Mouse (Mus musculus) stomach, embryonic 15.5 days (tissue): ENCODE data around the gene Plscr3. TPM values are rescaled to one million over a fixed set of nuclear protein-coding genes. Genes with fewer than 3 reads are reported as not detected.
A peak's percentile ranks its signal among the peaks of the same experiment; 100 is the strongest.

ENCODE experiments used
- ATAC-seq: fragments of 200-750 bp; cut with Nextera tagmentation; 2 replicates; pipeline ENCODE4 v1.8.0; 2017; ENCODE audit warnings: low read depth, moderate number of reproducible peaks, moderate TSS enrichment; ENCODE audit not compliant: insufficient read depth, low FRiP score
- H3K27ac ChIP-seq: fragments of 300-500 bp; sonication (generic); 2 replicates; pipeline ENCODE4 v1.5.1; 2015; ENCODE audit warnings: mild to moderate bottlenecking, inconsistent platforms
- H3K27me3 ChIP-seq: fragments of 300-500 bp; sonication (generic); replicated peaks from 2 replicates; pipeline ENCODE4 v1.6.1; 2015; ENCODE audit warnings: inconsistent platforms
- H3K36me3 ChIP-seq: fragments of 300-500 bp; sonication (generic); 2 replicates; pipeline ENCODE4 v1.6.1; 2015; ENCODE audit warnings: inconsistent platforms
- H3K4me1 ChIP-seq: fragments of 300-500 bp; sonication (generic); 2 replicates; pipeline ENCODE4 v1.6.1; 2015; ENCODE audit warnings: inconsistent platforms
- H3K4me2 ChIP-seq: fragments of 300-500 bp; sonication (generic); 2 replicates; pipeline ENCODE4 v1.6.1; 2015; ENCODE audit warnings: mild to moderate bottlenecking, inconsistent platforms
- H3K4me3 ChIP-seq: fragments of 300-500 bp; sonication (generic); replicated peaks from 2 replicates; pipeline ENCODE4 v1.5.1; 2015; ENCODE audit warnings: inconsistent platforms
- H3K9ac ChIP-seq: fragments of 300-500 bp; sonication (generic); 2 replicates; pipeline ENCODE4 v1.6.1; 2015; ENCODE audit warnings: inconsistent platforms
- H3K9me3 ChIP-seq: fragments of 300-500 bp; sonication (generic); 2 replicates; pipeline ENCODE4 v1.6.1; 2016; ENCODE audit warnings: inconsistent platforms
- WGBS: fragments of 180-500 bp; shearing (Covaris S2); methylation state at CpG from one replicate; pipeline ENCODE4 v1.1.7; 2015; 5-methylcytosine and 5-hydroxymethylcytosine counted together
- polyA plus RNA-seq: library from polyadenylated mRNA; unstranded; fragments of >200 nt; fragmentation: Nextera tagmentation; extraction: Ambion mirVana; gene quantifications from 2 replicates; pipeline ENCODE4 v1.2.1, GENCODE M21; 2015

Gene Plscr3
- polyA plus RNA-seq, 1 experiment from 2014 or later: 80.8 TPM

DNA sequence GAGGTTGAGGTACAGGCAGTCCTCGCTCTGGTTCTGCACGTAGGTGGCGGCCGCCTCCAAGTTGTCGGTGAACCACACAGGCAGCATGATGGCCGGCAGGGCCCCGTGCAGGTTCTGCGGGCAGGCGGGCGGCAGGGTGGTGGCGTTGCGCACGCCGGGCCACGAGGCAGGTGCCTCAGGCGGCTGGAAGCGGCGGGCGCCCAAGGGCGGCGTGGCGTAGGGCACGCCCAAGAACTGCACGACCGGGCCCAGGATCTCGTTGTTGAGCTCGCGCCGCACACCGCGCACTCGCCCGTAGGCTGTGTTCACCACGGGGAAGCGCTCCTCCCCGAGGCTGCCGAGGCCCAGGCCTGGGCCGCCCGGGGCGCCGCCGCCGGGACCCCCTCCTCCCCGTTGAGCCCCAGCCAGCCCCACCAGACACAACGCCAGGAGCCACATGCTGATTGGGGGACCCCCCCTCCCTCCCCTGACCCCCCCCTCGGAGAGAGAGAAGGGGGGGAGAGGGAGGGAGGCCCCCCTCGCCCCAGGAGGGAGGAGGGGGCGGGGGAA, 12.1 kb upstream of the Plscr3 start:
- 8% methylated on average over 42 of the region's 48 CpGs for WGBS
- H3K4me3 ChIP-seq: peak overlapping the region; percentile 41
- H3K9me3 ChIP-seq: no peaks in the 10 kb centered on the region
- no peaks in the 10 kb centered on the region for H3K36me3 ChIP-seq
- no peak overlapping the region for H3K27ac ChIP-seq
- H3K9ac ChIP-seq: 0 out of 2 replicates have a peak overlapping the region, but pooled peaks have one; percentile 0
- H3K4me1 ChIP-seq: peaks cover 36% of the 10 kb centered on the region
- H3K4me2 ChIP-seq: peak overlapping the region; percentile 91
- ATAC-seq: no peak
- peaks cover 3% of the 10 kb centered on the region; the same call in 1 of the 2 replicates for H3K27me3 ChIP-seq

DNA sequence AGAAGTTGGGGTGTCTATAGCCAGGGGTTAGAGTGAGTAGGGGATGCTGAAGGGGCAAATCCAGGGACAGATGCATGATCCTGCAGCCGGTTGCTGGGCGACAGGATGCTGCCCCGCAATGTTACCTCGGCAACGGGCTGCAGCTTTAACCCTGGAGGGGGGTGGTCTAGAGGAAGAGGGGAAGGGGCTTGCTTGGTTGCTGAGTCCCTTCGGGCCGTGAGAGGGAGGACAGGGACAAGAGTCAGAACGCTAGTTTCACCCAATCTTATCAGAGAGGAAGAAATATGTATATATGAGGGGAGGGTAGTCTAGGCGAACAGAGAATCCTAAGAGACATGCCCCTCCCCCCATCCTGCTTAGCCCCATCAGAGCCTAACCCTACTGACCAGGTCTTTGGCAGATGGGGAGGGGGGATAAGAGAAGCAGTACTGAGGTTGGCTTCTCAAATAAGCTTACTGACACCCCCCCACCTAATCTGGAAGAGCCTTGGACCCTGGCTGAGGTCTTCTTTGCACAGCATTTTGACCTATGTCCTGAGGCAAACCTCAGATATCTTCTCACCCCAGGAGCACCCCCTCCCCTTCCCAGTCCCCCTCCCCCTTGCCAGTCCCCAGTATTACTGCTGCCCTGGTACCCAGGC, 10.7 kb upstream of the Plscr3 start:
- Histone ChIP-seq H3K4me2 (peak overlapping the region; percentile 91), H3K27ac (no peak overlapping the region), H3K4me3 (peak overlapping the region; percentile 77), H3K9ac (no peak overlapping the region), H3K9me3 (no peaks in the 10 kb centered on the region), H3K36me3 (no peaks in the 10 kb centered on the region), H3K27me3 (peaks cover 3% of the 10 kb centered on the region; the same call in 1 of the 2 replicates), H3K4me1 (peaks cover 37% of the 10 kb centered on the region)
- WGBS: 23% methylated on average over 9 of the region's 9 CpGs
- no peak for ATAC-seq

DNA sequence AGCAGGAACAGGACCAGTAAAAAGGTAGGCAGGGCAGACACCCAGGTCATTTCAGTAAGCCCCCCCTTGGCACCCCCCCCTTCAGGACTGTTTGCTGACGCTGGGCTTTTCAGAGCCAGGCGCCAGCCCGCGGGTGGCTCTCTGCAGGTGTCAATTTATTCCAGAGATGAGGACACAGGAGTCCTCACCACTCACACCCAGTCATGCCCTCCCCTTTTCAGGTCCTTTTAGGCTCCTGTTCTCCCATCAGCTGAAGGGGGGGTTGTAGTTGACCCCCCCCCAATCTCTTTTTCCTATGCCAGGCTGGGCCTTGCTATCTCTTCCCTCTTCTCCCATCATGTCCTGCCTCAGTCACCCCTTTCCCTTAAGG, 10.2 kb upstream of the Plscr3 start:
- no peak for ATAC-seq
- peak overlapping the region; percentile 91 for H3K4me2 ChIP-seq
- peaks cover 37% of the 10 kb centered on the region for H3K4me1 ChIP-seq
- H3K27me3 ChIP-seq: peaks cover 3% of the 10 kb centered on the region; the same call in 1 of the 2 replicates
- H3K4me3 ChIP-seq: peak overlapping the region; percentile 77
- no peak overlapping the region for H3K27ac ChIP-seq
- 28% methylated on average over 4 of the region's 4 CpGs for WGBS
- H3K9me3 ChIP-seq: no peaks in the 10 kb centered on the region
- no peaks in the 10 kb centered on the region for H3K36me3 ChIP-seq
- H3K9ac ChIP-seq: no peak overlapping the region

DNA sequence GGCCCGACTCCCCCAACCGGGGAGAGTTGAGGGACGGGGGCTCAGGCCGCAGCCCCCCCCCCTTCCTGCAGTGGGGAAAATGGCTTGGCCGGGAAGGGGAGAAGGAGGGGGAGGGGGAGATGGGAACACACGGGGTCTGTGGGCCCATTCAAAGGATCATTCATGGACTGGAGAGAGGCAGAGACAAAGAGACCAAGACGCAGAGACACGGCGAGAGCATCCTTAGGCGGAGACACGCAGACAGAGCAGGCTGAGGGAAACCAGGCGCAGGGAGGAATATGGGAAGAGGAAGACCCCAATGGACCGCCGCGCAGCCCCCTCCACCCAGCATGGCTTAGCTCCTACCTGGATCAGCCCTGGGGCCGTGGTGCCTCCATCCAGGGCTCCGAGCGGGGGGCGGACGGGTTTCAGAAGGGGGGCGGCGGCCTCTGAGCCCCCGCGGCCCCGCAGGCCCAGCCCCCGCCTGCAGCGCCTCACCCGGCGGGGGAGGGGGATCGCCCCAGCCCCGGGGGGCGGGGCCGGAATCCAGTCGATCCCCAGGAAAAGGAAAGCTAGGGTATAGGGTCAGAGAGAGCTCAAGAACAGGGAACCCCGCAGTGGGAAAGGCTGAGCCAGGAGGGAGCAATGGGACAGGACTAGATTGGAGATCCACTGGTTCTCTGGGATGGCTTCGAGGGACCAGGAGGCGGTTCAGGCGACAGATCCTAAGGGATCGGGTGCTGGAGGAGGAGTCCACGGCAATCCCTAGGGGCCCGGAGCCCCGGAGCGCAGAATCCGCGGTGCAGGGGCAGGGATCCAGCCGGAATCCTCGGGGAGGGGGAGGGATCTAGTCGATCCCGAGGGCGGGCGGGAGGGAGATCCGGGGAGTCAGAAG, 9.2 kb upstream of the Plscr3 start:
- Histone ChIP-seq H3K9ac (peak overlapping the region; percentile 62), H3K36me3 (no peaks in the 10 kb centered on the region), H3K27me3 (peaks cover 3% of the 10 kb centered on the region; the same call in 1 of the 2 replicates), H3K27ac (peak overlapping the region; percentile 91), H3K4me1 (peaks cover 37% of the 10 kb centered on the region), H3K4me2 (peak overlapping the region; percentile 91), H3K9me3 (no peaks in the 10 kb centered on the region), H3K4me3 (peak overlapping the region; percentile 77)
- 2% methylated on average over 40 of the region's 52 CpGs for WGBS
- ATAC-seq: no peak

DNA sequence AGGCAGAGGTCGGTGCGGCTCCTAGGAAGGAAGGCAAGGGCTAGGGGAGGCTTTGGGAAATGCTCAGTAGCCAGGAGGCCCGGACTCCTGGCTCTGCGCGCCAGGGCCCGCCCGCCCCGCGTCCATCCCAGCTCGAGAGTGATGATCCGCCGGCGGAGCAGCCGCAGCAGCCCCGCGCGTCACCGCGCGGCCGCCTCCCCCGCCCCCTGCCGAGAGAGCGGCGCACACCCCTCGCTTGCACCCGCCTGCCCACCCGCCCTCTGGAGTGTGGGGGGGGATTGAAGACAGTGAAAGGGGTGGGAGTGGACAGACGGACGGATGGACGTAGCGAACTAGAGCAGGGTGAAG, 8.6 kb upstream of the Plscr3 start, which contains the start of gene Nlgn2:
TSS of gene Nlgn2 (minus strand) at position 181 of the 348 bp plus-strand sequence.
- Histone ChIP-seq H3K9ac (peak within 1 kb of the TSS; percentile 73), H3K4me3 (peak within 1 kb of the TSS; percentile 77), H3K27me3 (peaks cover 3% of the 10 kb centered on the region; the same call in 1 of the 2 replicates), H3K4me1 (peaks cover 37% of the 10 kb centered on the region), H3K36me3 (no peaks in the 10 kb centered on the region), H3K9me3 (no peaks in the 10 kb centered on the region), H3K27ac (peak within 1 kb of the TSS; percentile 91), H3K4me2 (peak within 1 kb of the TSS; percentile 91)
- no peak; the same call in 1 of the 2 replicates for ATAC-seq
- under 1% methylated on average over 32 of the region's 32 CpGs for whole genome bisulfite sequencing

DNA sequence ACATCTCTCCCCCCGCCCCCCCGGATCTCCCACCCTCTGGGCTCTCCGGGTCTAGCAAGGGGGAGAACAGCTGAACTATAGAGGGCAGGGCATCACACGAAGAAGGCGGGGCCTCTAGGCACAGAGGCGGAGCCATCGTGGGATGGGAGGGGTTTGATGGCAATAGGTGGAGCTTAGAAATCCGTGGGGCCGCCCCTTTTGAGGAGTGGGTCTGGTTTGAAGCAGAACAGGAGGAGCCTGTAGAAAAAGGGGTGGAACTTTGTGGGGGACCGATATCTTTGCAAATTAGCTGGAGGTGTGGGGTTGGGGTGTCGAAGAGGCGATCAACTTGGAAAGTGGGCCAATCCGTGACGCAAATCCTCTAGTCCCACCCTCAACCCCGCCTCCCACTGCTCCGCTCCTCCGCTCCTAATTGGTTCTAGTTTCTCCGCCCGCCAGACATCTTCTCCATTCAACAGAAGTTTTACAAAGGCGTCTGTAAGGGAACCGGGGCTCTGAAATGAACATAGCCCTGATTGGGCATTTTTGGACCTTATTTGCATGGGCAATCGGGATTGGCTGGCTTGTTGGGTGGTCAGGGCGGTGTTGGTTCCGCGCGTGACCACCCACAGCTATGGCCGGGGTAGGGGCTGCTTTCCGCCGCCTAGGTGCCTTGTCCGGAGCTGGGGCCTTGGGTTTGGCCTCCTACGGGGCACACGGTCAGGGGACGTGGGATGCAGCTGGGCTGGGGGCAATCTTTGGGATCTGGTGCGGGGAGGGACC, 8.0 kb upstream of the Plscr3 start, which contains the start of gene Tmem256:
TSS of gene Tmem256 (plus strand) at position 563 of the 762 bp plus-strand sequence.
- Histone ChIP-seq H3K27ac (peak within 1 kb of the TSS; percentile 91), H3K4me3 (peak within 1 kb of the TSS; percentile 77), H3K36me3 (no peaks in the 10 kb centered on the region), H3K4me2 (peak within 1 kb of the TSS; percentile 91), H3K4me1 (peaks cover 37% of the 10 kb centered on the region), H3K9me3 (no peaks in the 10 kb centered on the region), H3K9ac (peak within 1 kb of the TSS; percentile 73), H3K27me3 (peaks cover 3% of the 10 kb centered on the region; the same call in 1 of the 2 replicates)
- ATAC-seq: peak; percentile 89
- WGBS: 0% methylated on average over 34 of the region's 34 CpGs

DNA sequence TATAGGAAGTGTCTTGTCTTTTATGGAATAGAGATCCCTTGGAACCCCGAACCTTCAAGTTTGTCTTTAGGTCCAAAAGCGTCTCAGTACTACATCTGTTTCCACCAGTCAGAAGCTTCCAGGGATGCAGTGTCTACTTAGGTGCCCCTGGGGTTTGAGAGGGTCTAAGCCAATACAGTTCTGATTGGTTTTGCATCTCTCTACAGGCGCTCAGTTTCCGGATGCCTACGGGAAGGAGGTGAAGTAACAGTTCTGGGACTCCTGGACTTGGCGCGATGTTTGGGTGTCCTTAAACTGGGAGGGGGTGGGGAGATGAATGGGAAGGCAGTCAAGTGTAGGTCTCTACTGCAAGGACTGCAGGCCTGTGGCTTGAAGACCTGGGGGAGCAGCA, 7.5 kb upstream of the Plscr3 start:
- peak overlapping the region; percentile 91 for H3K4me2 ChIP-seq
- no peak for ATAC-seq
- under 1% methylated on average over 7 of the region's 7 CpGs for WGBS

DNA sequence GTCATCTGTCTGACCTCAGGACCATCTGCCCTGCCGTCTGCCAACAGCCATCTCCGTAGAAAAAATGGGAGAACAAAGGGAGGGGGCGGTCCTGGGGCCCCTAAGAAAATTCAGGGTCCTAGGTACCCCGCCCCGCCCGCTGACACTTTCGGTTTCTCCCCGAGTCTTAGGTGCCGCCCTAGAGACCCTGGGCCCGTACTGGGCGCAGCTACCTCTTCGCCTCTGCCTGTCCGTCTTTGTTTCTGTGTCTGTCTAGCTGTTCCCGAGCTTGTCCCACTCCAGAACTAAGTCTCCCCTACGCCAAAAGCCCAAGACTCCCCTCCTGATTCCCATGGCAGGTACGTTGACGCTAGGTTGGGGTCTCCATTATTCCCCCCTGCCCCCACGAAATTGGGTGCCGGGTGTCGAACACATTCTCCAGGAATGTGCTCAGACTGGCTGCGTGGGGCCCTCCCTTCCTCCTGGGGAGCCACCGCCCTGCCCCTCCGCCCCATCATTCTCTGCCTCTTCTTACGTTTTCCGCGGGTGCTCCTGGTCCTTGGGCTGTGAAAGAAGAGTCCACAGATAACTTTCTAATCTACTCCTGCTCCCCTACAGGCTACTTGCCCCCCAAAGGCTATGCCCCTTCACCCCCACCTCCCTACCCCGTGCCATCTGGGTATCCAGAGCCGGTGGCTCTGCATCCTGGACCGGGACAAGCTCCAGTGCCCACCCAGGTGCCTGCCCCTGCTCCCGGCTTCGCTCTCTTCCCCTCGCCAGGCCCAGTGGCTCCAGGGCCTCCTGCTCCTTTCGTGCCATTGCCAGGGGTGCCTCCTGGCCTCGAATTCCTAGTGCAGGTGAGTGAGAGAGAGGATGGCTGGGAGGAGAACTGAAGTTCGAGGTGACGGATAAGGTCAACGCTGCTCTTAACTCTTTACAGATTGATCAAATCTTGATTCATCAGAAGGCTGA, 837 bp downstream of the Plscr3 start:
- Histone ChIP-seq H3K9me3 (no peaks in the 10 kb centered on the region), H3K36me3 (peaks cover 37% of the 10 kb centered on the region), H3K27ac (peak overlapping the region; percentile 93), H3K9ac (peak overlapping the region; percentile 59), H3K4me3 (peak overlapping the region; percentile 72), H3K27me3 (no peaks in the 10 kb centered on the region), H3K4me1 (peaks cover 20% of the 10 kb centered on the region), H3K4me2 (peak overlapping the region; percentile 84)
- ATAC-seq: peak; percentile 44
- 10% methylated on average over 37 of the region's 37 CpGs for WGBS

More for the DNA sequence above, 7.5 kb upstream of the Plscr3 start:
- Histone ChIP-seq H3K9me3 (no peaks in the 10 kb centered on the region), H3K27ac (peak overlapping the region; percentile 91), H3K27me3 (peaks cover 3% of the 10 kb centered on the region; the same call in 1 of the 2 replicates), H3K9ac (peak overlapping the region; percentile 73), H3K4me3 (peak overlapping the region; percentile 77), H3K4me1 (peaks cover 34% of the 10 kb centered on the region), H3K36me3 (no peaks in the 10 kb centered on the region)

DNA sequence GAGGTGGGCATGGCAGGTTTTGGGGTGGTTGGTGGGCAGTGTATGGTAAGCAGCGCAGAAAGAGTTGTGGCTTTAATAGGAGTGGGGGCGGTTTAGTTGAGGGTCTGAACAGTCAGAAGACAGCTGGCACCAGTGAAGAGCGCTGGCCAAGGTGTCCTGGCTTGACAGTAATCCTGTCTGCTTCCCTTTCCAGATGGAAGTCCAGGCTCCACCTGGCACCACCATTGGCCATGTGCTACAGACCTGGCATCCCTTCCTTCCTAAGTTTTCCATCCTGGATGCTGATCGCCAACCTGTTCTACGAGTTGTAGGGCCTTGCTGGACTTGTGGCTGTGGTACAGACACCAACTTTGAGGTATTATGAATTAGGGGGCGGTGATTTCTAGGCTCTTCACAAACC, 1.8 kb downstream of the Plscr3 start:
- H3K9ac ChIP-seq: no peak overlapping the region
- H3K4me1 ChIP-seq: peaks cover 21% of the 10 kb centered on the region
- H3K9me3 ChIP-seq: no peaks in the 10 kb centered on the region
- peaks cover 44% of the 10 kb centered on the region for H3K36me3 ChIP-seq
- peak overlapping the region; percentile 72 for H3K4me3 ChIP-seq
- no peak overlapping the region for H3K27ac ChIP-seq
- no peak for ATAC-seq
- no peaks in the 10 kb centered on the region for H3K27me3 ChIP-seq
- 95% methylated on average over 6 of the region's 6 CpGs for WGBS
- H3K4me2 ChIP-seq: peak overlapping the region; percentile 84

DNA sequence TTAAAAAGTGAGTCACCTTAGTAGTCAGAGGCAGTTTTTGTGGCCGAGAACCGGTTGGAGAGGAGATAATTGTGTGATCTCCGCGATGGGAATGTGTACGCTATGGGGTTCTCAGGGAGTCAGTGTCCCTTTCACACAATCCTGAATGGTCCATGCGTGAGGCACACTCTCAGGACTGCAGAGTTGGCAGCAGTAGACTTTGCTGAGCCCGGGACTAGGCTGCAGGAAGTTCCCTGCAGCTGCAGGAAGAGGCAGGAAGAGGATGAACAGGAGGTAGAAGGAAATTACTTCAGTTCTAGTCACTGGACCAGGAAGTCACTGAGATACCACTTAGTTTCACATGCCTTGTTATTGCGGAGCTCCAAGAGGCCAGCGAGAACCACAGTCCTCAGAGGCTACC, 3.0 kb downstream of the Plscr3 start:
- Histone ChIP-seq H3K4me3 (no peak overlapping the region), H3K4me2 (no peak overlapping the region), H3K27me3 (no peaks in the 10 kb centered on the region), H3K9ac (no peak overlapping the region), H3K36me3 (peaks cover 44% of the 10 kb centered on the region), H3K27ac (0 out of 2 replicates have a peak overlapping the region, but pooled peaks have one; percentile 3), H3K9me3 (no peaks in the 10 kb centered on the region), H3K4me1 (peaks cover 23% of the 10 kb centered on the region)
- no peak for ATAC-seq
- 81% methylated on average over 9 of the region's 9 CpGs for WGBS
